Mouse (Mus musculus) testis, adult 2 months (tissue): Measurements from ENCODE around the gene Fat3. TPM values are rescaled to one million over a fixed set of nuclear protein-coding genes. Genes with fewer than 3 reads are reported as not detected.

ENCODE experiments used
- H3K27ac ChIP-seq: fragments of 200-500 bp; 2 replicates; pipeline ENCODE4 v1.5.1; 2012; ENCODE audit warnings: low read depth, low read length; ENCODE audit not compliant: control insufficient read depth, insufficient read depth
- H3K27me3 ChIP-seq: fragments of 200-500 bp; 2 replicates; pipeline ENCODE4 v1.6.1; 2012; ENCODE audit warnings: mild to moderate bottlenecking, low read length, moderate library complexity; ENCODE audit not compliant: control insufficient read depth, insufficient read depth
- H3K36me3 ChIP-seq: fragments of 200-500 bp; 2 replicates; pipeline ENCODE4 v1.6.1; 2012; ENCODE audit warnings: mild to moderate bottlenecking, low read length; ENCODE audit not compliant: control insufficient read depth, insufficient read depth
- H3K4me1 ChIP-seq: fragments of 200-500 bp; 2 replicates; pipeline ENCODE4 v1.6.1; 2012; ENCODE audit warnings: low read length; ENCODE audit not compliant: control insufficient read depth, insufficient read depth
- H3K4me3 ChIP-seq: fragments of 200-500 bp; 2 replicates; pipeline ENCODE4 v1.5.1; 2012; ENCODE audit warnings: low read depth, mild to moderate bottlenecking, low read length, moderate library complexity, mixed read lengths; ENCODE audit not compliant: control insufficient read depth
- CTCF ChIP-seq: fragments of 200-500 bp; IDR thresholded peaks from 2 replicates; pipeline ENCODE4 v1.5.1; 2012; ENCODE audit warnings: low read depth, mild to moderate bottlenecking, inconsistent platforms, low read length, moderate library complexity; ENCODE audit not compliant: control insufficient read depth, insufficient read depth, insufficient replicate concordance
- POLR2A ChIP-seq: fragments of 200-500 bp; IDR thresholded peaks from 2 replicates; pipeline ENCODE4 v1.6.1; 2012; ENCODE audit warnings: low read depth, mild to moderate bottlenecking, inconsistent platforms, low read length, moderate library complexity; ENCODE audit not compliant: control insufficient read depth
- polyA plus RNA-seq: library from polyadenylated mRNA; depleted of rRNA; stranded (reverse); fragments of >200 nt; gene quantifications from 2 replicates; pipeline ENCODE4 v1.2.3, GENCODE M21; 2012

Fat3 gene
- polyA plus RNA-seq, 1 experiment = 1.7 TPM

GRCm38 (mm10) chr9:15886756-15887155, 614.3 kb downstream of the Fat3 start:
- no peaks in the 10 kb centered on the region for H3K4me1 ChIP-seq
- H3K4me3 ChIP-seq = no peak overlapping the region
- H3K36me3 ChIP-seq = no peaks in the 10 kb centered on the region
- no peaks in the 10 kb centered on the region for H3K27me3 ChIP-seq
- TF ChIP-seq CTCF (no peak), POLR2A (no peak)
- no peak overlapping the region for H3K27ac ChIP-seq

- TF ChIP-seq POLR2A = no peak
- TF ChIP-seq CTCF = no peak
These were observed 620.3 kb downstream of the Fat3 start for GRCm38 (mm10) chr9:15880754-15881153.

DNA sequence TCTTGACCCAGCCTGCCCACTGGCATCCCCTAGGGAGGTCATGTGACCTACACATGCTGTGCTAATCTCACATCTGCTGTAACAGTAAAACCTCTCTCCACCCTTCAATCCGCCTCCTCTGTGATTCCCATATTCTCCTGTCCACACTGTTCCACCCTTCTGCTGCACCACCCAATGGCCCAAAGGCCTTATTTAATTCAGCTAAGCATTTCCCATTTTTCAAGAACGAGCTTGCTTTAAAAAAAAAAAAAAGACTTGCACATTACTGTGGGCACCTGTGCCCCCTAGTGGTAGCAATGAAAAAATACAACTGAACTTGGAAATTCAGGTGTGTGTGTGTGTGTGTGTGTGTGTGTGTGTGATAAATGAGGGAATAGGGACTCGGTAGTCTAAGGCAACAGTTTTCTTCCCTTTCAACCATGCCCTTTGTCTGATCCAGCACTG, 620.9 kb downstream of the Fat3 start:
- Histone ChIP-seq H3K4me3 (no peak overlapping the region), H3K27ac (no peak overlapping the region), H3K36me3 (no peaks in the 10 kb centered on the region), H3K4me1 (no peaks in the 10 kb centered on the region), H3K27me3 (no peaks in the 10 kb centered on the region)
- TF ChIP-seq CTCF (no peak), POLR2A (no peak)

More at GRCm38 (mm10) chr9:15880754-15881153, 620.3 kb downstream of the Fat3 start:
- Histone ChIP-seq H3K4me3 (no peak overlapping the region), H3K36me3 (no peaks in the 10 kb centered on the region), H3K27ac (no peak overlapping the region), H3K4me1 (no peaks in the 10 kb centered on the region), H3K27me3 (no peaks in the 10 kb centered on the region)

- Histone ChIP-seq H3K4me3 (no peak within 1 kb of the TSS), H3K27me3 (no peaks in the 10 kb centered on the region), H3K36me3 (no peaks in the 10 kb centered on the region), H3K27ac (no peak within 1 kb of the TSS), H3K4me1 (peaks cover 4% of the 10 kb centered on the region; the same call in 1 of the 2 replicates)
- no peak for TF ChIP-seq CTCF
- no peak for TF ChIP-seq POLR2A
These were observed 626.5 kb downstream of the Fat3 start, which contains the start of gene Mtnr1b for GRCm38 (mm10) chr9:15874506-15875160. Gene Mtnr1b, minus strand, starts transcription at chr9:15874556.

GRCm38 (mm10) chr9:15870013-15870412, 631.1 kb downstream of the Fat3 start:
- H3K36me3 ChIP-seq = no peaks in the 10 kb centered on the region
- H3K27ac ChIP-seq = no peak overlapping the region
- peaks cover 4% of the 10 kb centered on the region; the same call in 1 of the 2 replicates for H3K4me1 ChIP-seq
- no peak overlapping the region for H3K4me3 ChIP-seq
- TF ChIP-seq POLR2A = no peak
- no peak for TF ChIP-seq CTCF
- H3K27me3 ChIP-seq = no peaks in the 10 kb centered on the region

DNA sequence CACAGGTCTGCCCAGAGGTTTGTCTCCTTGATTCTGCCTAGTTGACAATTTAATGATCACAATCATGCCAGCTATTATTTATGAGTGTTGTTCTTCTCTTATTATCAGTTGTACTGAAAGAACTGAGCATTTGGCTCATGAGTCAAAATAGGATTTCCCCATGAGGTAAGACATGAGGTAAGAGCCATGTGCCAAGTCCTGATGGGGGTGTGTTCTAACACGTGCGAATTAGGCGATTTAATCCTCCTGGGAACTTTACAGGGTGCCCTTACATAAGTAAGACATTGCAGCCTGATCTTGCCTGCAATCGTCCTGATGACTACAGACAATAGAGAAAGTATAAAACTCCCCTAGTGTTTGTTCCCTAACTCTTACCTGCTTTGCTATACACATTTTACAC, 631.6 kb downstream of the Fat3 start:
- Histone ChIP-seq H3K4me1 (peaks cover 4% of the 10 kb centered on the region; the same call in 1 of the 2 replicates), H3K36me3 (no peaks in the 10 kb centered on the region), H3K4me3 (no peak overlapping the region), H3K27me3 (no peaks in the 10 kb centered on the region), H3K27ac (no peak overlapping the region)
- no peak for TF ChIP-seq CTCF
- no peak for TF ChIP-seq POLR2A

- Histone ChIP-seq H3K27ac (no peak overlapping the region), H3K4me3 (no peak overlapping the region), H3K27me3 (no peaks in the 10 kb centered on the region), H3K36me3 (no peaks in the 10 kb centered on the region), H3K4me1 (no peaks in the 10 kb centered on the region)
- TF ChIP-seq CTCF (no peak), POLR2A (no peak)
These were observed 634.6 kb downstream of the Fat3 start for GRCm38 (mm10) chr9:15866280-15867072.
